Mouse (Mus musculus) heart, postnatal 0 days (tissue): ENCODE data around the gene Fxn.

ENCODE experiments used
- CTCF ChIP-seq: IDR thresholded peaks from 2 replicates; pipeline ENCODE4 v1.5.1; 2016; ENCODE audit warnings: antibody characterized with exemption, control low read depth, low read depth
- EP300 ChIP-seq: IDR thresholded peaks from 2 replicates; pipeline ENCODE4 v1.6.1; 2016; ENCODE audit warnings: antibody characterized with exemption, low read depth

DNA sequence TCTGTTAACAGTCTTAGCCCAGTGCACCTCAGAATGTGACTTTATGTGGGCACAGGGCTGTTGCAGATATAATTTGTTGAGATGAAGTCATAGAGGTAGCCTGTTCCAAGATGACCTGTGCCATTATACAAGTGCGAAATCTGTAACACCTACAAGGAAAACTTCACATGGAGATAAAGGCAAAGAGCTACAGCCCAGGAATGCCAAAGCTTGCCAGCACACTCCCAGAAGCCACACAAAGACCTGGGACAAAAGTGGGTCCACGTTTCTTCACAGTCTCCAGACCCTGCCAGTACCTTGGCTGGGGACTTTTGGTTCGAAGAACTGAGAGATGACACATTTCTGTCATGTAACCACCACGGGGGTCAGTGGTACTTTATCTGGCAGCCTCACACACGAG lies 31.6 kb upstream of the Fxn start:
- TF ChIP-seq CTCF (no peak), EP300 (peak; percentile 47; the same call in 1 of the 2 replicates)
